In genomic region chr4:31419240-31419639, GRCm38 (mm10) we compare ENCODE assay signal across 10 mouse cellular contexts.
A peak's percentile ranks its signal among the peaks of the same experiment; 100 is the strongest.
DNase-seq lines count a peak whose midpoint lies in the region; ATAC-seq and TF ChIP-seq lines count a peak whose summit lies in the region.
"Had no signal": no experiment of that assay in that cellular context is flagged by ENCODE, and none has a peak within 500 bp of the region (broad histone marks: within the 10 kb centered on the region; RNA-seq: fewer than 3 reads in every experiment).

No protein-coding gene starts in this region.

- H3K4me1 ChIP-seq in kidney, embryonic 16.5 days (ENCODE audit: insufficient read depth, low read length): no peaks in the 10 kb centered on the region; the same call in 1 of the 2 replicates
- H3K4me1 ChIP-seq in limb, embryonic 14.5 days (ENCODE audit: control insufficient read depth, insufficient read depth, low read length): peaks cover 2% of the 10 kb centered on the region; the same call in 1 of the 2 replicates
- no peaks in the 10 kb centered on the region for H3K4me1 ChIP-seq in olfactory bulb, adult 2 months (ENCODE audit: control insufficient read depth, insufficient read depth, low read length)

- H3K36me3 ChIP-seq in kidney, embryonic 16.5 days (ENCODE audit: insufficient read depth, low read length): no peaks in the 10 kb centered on the region
- H3K36me3 ChIP-seq in limb, embryonic 14.5 days (ENCODE audit: control insufficient read depth, insufficient read depth, low read length): no peaks in the 10 kb centered on the region
- H3K36me3 ChIP-seq: embryonic facial prominence, embryonic 13.5 days had no signal

- TF ChIP-seq POLR2A in limb, embryonic 14.5 days (IDR thresholded peaks at IDR 0.05; ENCODE audit: borderline replicate concordance, extremely low read depth, insufficient read depth, insufficient read length): no peak
- TF ChIP-seq POLR2A in olfactory bulb, adult 2 months (IDR thresholded peaks at IDR 0.05; ENCODE audit: insufficient read depth, low read depth, low read length): no peak

- H3K4me2 ChIP-seq in kidney, embryonic 16.5 days (replicated peaks; ENCODE audit: low read depth, low read length): no peak overlapping the region
- H3K4me2 ChIP-seq in limb, embryonic 14.5 days (replicated peaks; ENCODE audit: low read depth, low read length, severe bottlenecking): no peak overlapping the region
- H3K4me2 ChIP-seq: embryonic facial prominence, embryonic 13.5 days had no signal

- no peaks in the 10 kb centered on the region for H3K27me3 ChIP-seq in kidney, embryonic 16.5 days (ENCODE audit: insufficient read depth, low read length)
- no peaks in the 10 kb centered on the region for H3K27me3 ChIP-seq in limb, embryonic 14.5 days (ENCODE audit: control insufficient read depth, insufficient read depth, low read length)

- no peak overlapping the region for H3K4me3 ChIP-seq in kidney, embryonic 16.5 days (ENCODE audit: low read length)
- H3K4me3 ChIP-seq in limb, embryonic 14.5 days (replicated peaks; ENCODE audit: low read length): no peak overlapping the region
- H3K4me3 ChIP-seq in olfactory bulb, adult 2 months (ENCODE audit: insufficient read depth, low read depth, low read length): no peak overlapping the region
- H3K4me3 ChIP-seq: embryonic facial prominence, embryonic 13.5 days; myocyte had no signal

- H3K27ac ChIP-seq in kidney, embryonic 16.5 days (ENCODE audit: low read length): no peak overlapping the region
- no peak overlapping the region for H3K27ac ChIP-seq in limb, embryonic 14.5 days (replicated peaks; ENCODE audit: low read depth, low read length)
- no peak overlapping the region for H3K27ac ChIP-seq in olfactory bulb, adult 2 months (ENCODE audit: insufficient read depth, low read depth, low read length)
- H3K27ac ChIP-seq: embryonic facial prominence, embryonic 13.5 days had no signal

- 0 out of 2 replicates have a peak, but pooled peaks have one; percentile 52 for ATAC-seq in kidney, embryonic 16.5 days (ENCODE audit: low FRiP score, low TSS enrichment)
- peak; percentile 53; the same call in 1 of the 2 replicates for ATAC-seq in limb, embryonic 14.5 days (ENCODE audit: low FRiP score, low read depth)

- TF ChIP-seq CTCF in olfactory bulb, adult 2 months (IDR thresholded peaks at IDR 0.05; ENCODE audit: insufficient read depth, low read depth, low read length): 0 out of 2 replicates have a peak, but pooled peaks have one; percentile 40

- no peaks in the 10 kb centered on the region for H3K9me3 ChIP-seq in kidney, embryonic 16.5 days (ENCODE audit: low read length)
- no peaks in the 10 kb centered on the region for H3K9me3 ChIP-seq in limb, embryonic 14.5 days (ENCODE audit: control insufficient read depth, low read length)

- no peak overlapping the region for H3K9ac ChIP-seq in kidney, embryonic 16.5 days (replicated peaks; ENCODE audit: low read length)
- no peak overlapping the region for H3K9ac ChIP-seq in limb, embryonic 14.5 days (ENCODE audit: low read depth, low read length, severe bottlenecking)
- H3K9ac ChIP-seq: embryonic facial prominence, embryonic 13.5 days had no signal

- WGBS in kidney, embryonic 16.5 days: 9% methylated on average over 6 of the region's 6 CpGs
- WGBS in limb, embryonic 14.5 days: 13% methylated on average over 6 of the region's 6 CpGs
- 2% methylated on average over 6 of the region's 6 CpGs for WGBS in olfactory bulb, adult 2 months

- DNase-seq in thymus, postnatal 14 days: peak; percentile 9
- DNase-seq in thymus, postnatal 25 days: no peak
- DNase-seq in cerebellum, postnatal 36 days: peak; percentile 17 to 48
- DNase-seq in gastrocnemius, postnatal 10 days: peak; percentile 57
- peak; percentile 82 for DNase-seq in limb, embryonic 14.5 days (ENCODE audit: low spot score)
- no peak for DNase-seq in T-cell, adult 2 months (ENCODE audit: low spot score)

Comparison
In these comparisons a context has a peak if more than half of its experiments do, and no peak if none do; other contexts are left out.
1. DNase-seq: peak in thymus, postnatal 14 days (single experiment), cerebellum, postnatal 36 days (2 of 2), gastrocnemius, postnatal 10 days (single experiment) and limb, embryonic 14.5 days (single experiment); none in thymus, postnatal 25 days (single experiment) and T-cell, adult 2 months (single experiment).